In genomic region chr19:5823266-5823839, GRCm38 (mm10) we compare ENCODE assay signal across 8 mouse cellular contexts. TPM values are rescaled to one million over a fixed set of nuclear protein-coding genes. Genes with fewer than 3 reads are reported as not detected.
DNase-seq lines count a peak whose midpoint lies in the region; ATAC-seq and TF ChIP-seq lines count a peak whose summit lies in the region.

No protein-coding gene starts in this region.

- DNase-seq in kidney, adult 11 months: no peak
- peak; percentile 78 for DNase-seq in embryo, embryonic 10.5 days (ENCODE audit: low spot score)
- peak; percentile 65 for DNase-seq in hindbrain, embryonic 10.5 days (ENCODE audit: low spot score)
- DNase-seq in liver, postnatal 0 days: no peak
- no peak for DNase-seq in urinary bladder, postnatal 14 days (ENCODE audit: low spot score)
- DNase-seq in cerebellum, adult 11-12 months: no peak

- no peak for TF ChIP-seq CTCF in liver, postnatal 0 days (IDR thresholded peaks at IDR 0.05; ENCODE audit: low read depth)

- H3K4me1 ChIP-seq in kidney, embryonic 16.5 days (ENCODE audit: insufficient read depth, low read length): peaks cover 65% of the 10 kb centered on the region
- H3K4me1 ChIP-seq in hindbrain, embryonic 10.5 days (replicated peaks): peaks cover 53% of the 10 kb centered on the region
- H3K4me1 ChIP-seq in liver, postnatal 0 days (ENCODE audit: insufficient read depth): peaks cover 36% of the 10 kb centered on the region
- H3K4me1 ChIP-seq in stomach, embryonic 16.5 days (ENCODE audit: control insufficient read depth, insufficient read depth, low read length): peaks cover 22% of the 10 kb centered on the region

- H3K4me3 ChIP-seq in kidney, embryonic 16.5 days (ENCODE audit: low read length): no peak overlapping the region
- H3K4me3 ChIP-seq in hindbrain, embryonic 10.5 days: 0 out of 2 replicates have a peak overlapping the region, but pooled peaks have one; percentile 16
- H3K4me3 ChIP-seq in liver, postnatal 0 days (ENCODE audit: low read depth, low read length): no peak overlapping the region
- no peak overlapping the region for H3K4me3 ChIP-seq in stomach, embryonic 16.5 days (replicated peaks; ENCODE audit: low read length)

- H3K36me3 ChIP-seq in kidney, embryonic 16.5 days (ENCODE audit: insufficient read depth, low read length): no peaks in the 10 kb centered on the region
- H3K36me3 ChIP-seq in hindbrain, embryonic 10.5 days: no peaks in the 10 kb centered on the region
- H3K36me3 ChIP-seq in liver, postnatal 0 days (replicated peaks; ENCODE audit: insufficient read depth, low read length): peaks cover 22% of the 10 kb centered on the region
- H3K36me3 ChIP-seq in stomach, embryonic 16.5 days (ENCODE audit: control insufficient read depth, insufficient read depth, low read length): no peaks in the 10 kb centered on the region

- peak; percentile 47 for ATAC-seq in kidney, embryonic 16.5 days (ENCODE audit: low FRiP score, low TSS enrichment)
- ATAC-seq in liver, postnatal 0 days: peak; percentile 41
- ATAC-seq in stomach, embryonic 16.5 days (ENCODE audit: insufficient read depth, low FRiP score): peak; percentile 41; the same call in 1 of the 2 replicates

- H3K9me3 ChIP-seq in kidney, embryonic 16.5 days (ENCODE audit: low read length): no peaks in the 10 kb centered on the region
- no peaks in the 10 kb centered on the region for H3K9me3 ChIP-seq in hindbrain, embryonic 10.5 days
- H3K9me3 ChIP-seq in liver, postnatal 0 days (ENCODE audit: low read length): no peaks in the 10 kb centered on the region
- no peaks in the 10 kb centered on the region for H3K9me3 ChIP-seq in stomach, embryonic 16.5 days (replicated peaks; ENCODE audit: control insufficient read depth, low read length)

- TF ChIP-seq EP300 in liver, postnatal 0 days (IDR thresholded peaks at IDR 0.05; ENCODE audit: low read depth): no peak

- peak overlapping the region; percentile 38; the same call in 1 of the 2 replicates for H3K9ac ChIP-seq in kidney, embryonic 16.5 days (replicated peaks; ENCODE audit: low read length)
- no peak overlapping the region for H3K9ac ChIP-seq in liver, postnatal 0 days (replicated peaks)
- H3K9ac ChIP-seq in stomach, embryonic 16.5 days (ENCODE audit: low read length): no peak overlapping the region

- H3K27me3 ChIP-seq in kidney, embryonic 16.5 days (ENCODE audit: insufficient read depth, low read length): no peaks in the 10 kb centered on the region
- no peaks in the 10 kb centered on the region for H3K27me3 ChIP-seq in hindbrain, embryonic 10.5 days (ENCODE audit: insufficient read depth, poor library complexity, severe bottlenecking)
- H3K27me3 ChIP-seq in liver, postnatal 0 days (ENCODE audit: insufficient read depth, low read length): no peaks in the 10 kb centered on the region
- H3K27me3 ChIP-seq in stomach, embryonic 16.5 days (ENCODE audit: control insufficient read depth, insufficient read depth, low read length): no peaks in the 10 kb centered on the region

- WGBS in kidney, embryonic 16.5 days: 19% methylated on average over 9 of the region's 9 CpGs
- WGBS in hindbrain, embryonic 10.5 days: 19% methylated on average over 9 of the region's 9 CpGs
- 32% methylated on average over 9 of the region's 9 CpGs for WGBS in liver, postnatal 0 days (ENCODE audit: insufficient replicate concordance)
- 25% methylated on average over 9 of the region's 9 CpGs for WGBS in stomach, embryonic 16.5 days

- peak overlapping the region; percentile 53; the same call in 1 of the 2 replicates for H3K27ac ChIP-seq in kidney, embryonic 16.5 days (ENCODE audit: low read length)
- H3K27ac ChIP-seq in hindbrain, embryonic 10.5 days: peak overlapping the region; percentile 54
- H3K27ac ChIP-seq in liver, postnatal 0 days (ENCODE audit: low read depth): peak overlapping the region; percentile 44; the same call in 1 of the 2 replicates
- H3K27ac ChIP-seq in stomach, embryonic 16.5 days (ENCODE audit: low read length): peak overlapping the region; percentile 49

- H3K4me2 ChIP-seq in kidney, embryonic 16.5 days (replicated peaks; ENCODE audit: low read depth, low read length): 0 out of 2 replicates have a peak overlapping the region, but pooled peaks have one; percentile 15
- no peak overlapping the region for H3K4me2 ChIP-seq in liver, postnatal 0 days (ENCODE audit: low read depth, low read length)
- no peak overlapping the region for H3K4me2 ChIP-seq in stomach, embryonic 16.5 days (ENCODE audit: low read depth, low read length)

RNA-seq across cellular contexts. Expression of gene Frmd8, which starts 51.7 kb away (rescaled TPM):
- polyA plus RNA-seq in kidney, embryonic 16.5 days (2015; fragmentation: Nextera tagmentation; extraction: Ambion mirVana): 50.6 and 52.9 TPM in 2 replicates
- polyA plus RNA-seq in hindbrain, embryonic 10.5 days (2016; fragmentation: Nextera tagmentation; extraction: Ambion mirVana): 37.2 and 37.8 TPM in 2 replicates
- 8.5 and 9.0 TPM in 2 replicates for polyA plus RNA-seq in liver, postnatal 0 days (2015; fragmentation: Nextera tagmentation; extraction: Ambion mirVana)
- polyA plus RNA-seq in stomach, embryonic 16.5 days (2015; fragmentation: Nextera tagmentation; extraction: Ambion mirVana): 27.4 and 29.5 TPM in 2 replicates

RNA-seq across cellular contexts. Expression of gene Scyl1, which starts 52.1 kb away (rescaled TPM):
- 82.9 and 85.3 TPM in 2 replicates for polyA plus RNA-seq in kidney, embryonic 16.5 days (2015; fragmentation: Nextera tagmentation; extraction: Ambion mirVana)
- polyA plus RNA-seq in hindbrain, embryonic 10.5 days (2016; fragmentation: Nextera tagmentation; extraction: Ambion mirVana): 68.2 and 69.5 TPM in 2 replicates
- polyA plus RNA-seq in liver, postnatal 0 days (2015; fragmentation: Nextera tagmentation; extraction: Ambion mirVana): 16.9 and 17.0 TPM in 2 replicates
- 66.3 and 67.8 TPM in 2 replicates for polyA plus RNA-seq in stomach, embryonic 16.5 days (2015; fragmentation: Nextera tagmentation; extraction: Ambion mirVana)

RNA-seq across cellular contexts. Expression of gene Slc25a45, which starts 54.3 kb away (rescaled TPM):
- 14.8 and 15.7 TPM in 2 replicates for polyA plus RNA-seq in kidney, embryonic 16.5 days (2015; fragmentation: Nextera tagmentation; extraction: Ambion mirVana)
- 2.8 TPM in 2 replicates for polyA plus RNA-seq in hindbrain, embryonic 10.5 days (2016; fragmentation: Nextera tagmentation; extraction: Ambion mirVana)
- polyA plus RNA-seq in liver, postnatal 0 days (2015; fragmentation: Nextera tagmentation; extraction: Ambion mirVana): 8.4 and 9.1 TPM in 2 replicates
- 5.1 and 5.5 TPM in 2 replicates for polyA plus RNA-seq in stomach, embryonic 16.5 days (2015; fragmentation: Nextera tagmentation; extraction: Ambion mirVana)

Comparison
In these comparisons a context has a peak if more than half of its experiments do, and no peak if none do; other contexts are left out.
1. DNase-seq: peak in embryo, embryonic 10.5 days (single experiment) and hindbrain, embryonic 10.5 days (single experiment); none in kidney, adult 11 months (single experiment), liver, postnatal 0 days (single experiment), urinary bladder, postnatal 14 days (single experiment) and cerebellum, adult 11-12 months (single experiment).
2. Peak in every context shown above with its lines, with median percentiles within 50 percentile points of each other: ATAC-seq and H3K27ac ChIP-seq.